Mouse (Mus musculus): ENCODE results near the gene Rab4a.

GRCm38 (mm10) chr8:123823111-123823510 is 17.3 kb downstream of the Rab4a start:
- TF ChIP-seq CTCF (IDR thresholded peaks at IDR 0.05; ENCODE audit: control insufficient read depth, insufficient read depth, insufficient read length) (no peak), MAX (IDR thresholded peaks at IDR 0.05) (no peak), USF1 (IDR thresholded peaks at IDR 0.05; ENCODE audit: low read depth) (no peak), MYOG (IDR thresholded peaks at IDR 0.05; ENCODE audit: control insufficient read depth, extremely low read depth, insufficient read length) (no peak), CEBPB (IDR thresholded peaks at IDR 0.05; ENCODE audit: low read depth) (no peak), MYOD1 (IDR thresholded peaks at IDR 0.05; ENCODE audit: control insufficient read depth, insufficient read length, low read depth) (no peak), FOSL1 (IDR thresholded peaks at IDR 0.05; ENCODE audit: insufficient read depth, low read length, poor library complexity, severe bottlenecking) (no peak)

All from C2C12 (cell line).